Mouse (Mus musculus): Measurements from ENCODE around the gene Hyou1. TPM values are rescaled to one million over a fixed set of nuclear protein-coding genes. Genes with fewer than 3 reads are reported as not detected.

Gene Hyou1
- polyA plus RNA-seq (2021; fragmentation: Nextera tagmentation) = 15.2 and 19.6 TPM in 2 replicates
- long read RNA-seq, experiment 1, full-length matches to known transcripts = 43 of 74 reads
- long read RNA-seq, experiment 1, partial matches to known transcripts = 22 of 74 reads
- long read RNA-seq, experiment 1, other reads (novel, unspliced or antisense) = 9 of 74 reads
- long read RNA-seq, experiment 2, full-length matches to known transcripts = 2 of 10 reads
- long read RNA-seq, experiment 2, partial matches to known transcripts = 6 of 10 reads
- long read RNA-seq, experiment 2, other reads (novel, unspliced or antisense) = 2 of 10 reads

DNA sequence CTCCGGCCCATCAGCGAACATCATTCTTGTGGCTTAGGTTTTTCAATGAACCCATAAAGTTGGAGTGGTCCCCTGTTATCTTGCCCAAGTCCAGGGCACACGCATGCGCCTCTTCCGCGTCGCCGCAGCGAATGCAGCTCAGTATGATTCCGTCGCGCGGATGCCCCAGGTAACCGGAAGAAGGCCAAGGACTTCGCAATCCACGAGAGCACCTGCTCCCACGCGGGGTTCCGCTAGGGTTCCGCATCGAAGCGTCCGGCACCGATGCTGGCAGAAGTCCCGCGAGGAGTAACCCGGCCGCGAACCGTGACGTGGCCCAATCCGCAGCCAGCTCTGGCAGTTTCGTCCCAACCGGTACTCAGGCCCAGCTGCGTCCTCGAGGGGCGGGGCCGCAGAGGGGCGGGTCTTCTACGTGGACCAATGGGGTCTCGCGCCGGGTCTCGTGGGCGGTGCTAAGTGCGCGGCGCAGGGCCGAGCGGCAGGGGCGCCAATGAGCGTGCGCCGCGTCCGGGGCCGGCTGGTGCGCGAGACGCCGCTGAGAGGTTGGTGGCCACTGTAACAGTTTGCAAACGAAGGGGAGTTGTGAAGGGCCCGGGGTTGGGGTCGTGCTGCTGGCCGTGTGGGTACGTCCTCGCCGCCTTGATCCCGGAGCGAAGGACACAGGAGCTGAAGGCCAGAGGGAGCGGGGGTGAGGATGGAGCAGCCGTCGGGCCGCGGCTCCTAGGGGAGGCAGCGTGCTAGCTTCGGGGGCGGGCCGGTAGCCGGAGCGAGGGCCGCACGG is at the start of gene Hyou1:
Gene Hyou1 (plus strand): TSS at position 437 of the 781 bp plus-strand sequence.

DNA sequence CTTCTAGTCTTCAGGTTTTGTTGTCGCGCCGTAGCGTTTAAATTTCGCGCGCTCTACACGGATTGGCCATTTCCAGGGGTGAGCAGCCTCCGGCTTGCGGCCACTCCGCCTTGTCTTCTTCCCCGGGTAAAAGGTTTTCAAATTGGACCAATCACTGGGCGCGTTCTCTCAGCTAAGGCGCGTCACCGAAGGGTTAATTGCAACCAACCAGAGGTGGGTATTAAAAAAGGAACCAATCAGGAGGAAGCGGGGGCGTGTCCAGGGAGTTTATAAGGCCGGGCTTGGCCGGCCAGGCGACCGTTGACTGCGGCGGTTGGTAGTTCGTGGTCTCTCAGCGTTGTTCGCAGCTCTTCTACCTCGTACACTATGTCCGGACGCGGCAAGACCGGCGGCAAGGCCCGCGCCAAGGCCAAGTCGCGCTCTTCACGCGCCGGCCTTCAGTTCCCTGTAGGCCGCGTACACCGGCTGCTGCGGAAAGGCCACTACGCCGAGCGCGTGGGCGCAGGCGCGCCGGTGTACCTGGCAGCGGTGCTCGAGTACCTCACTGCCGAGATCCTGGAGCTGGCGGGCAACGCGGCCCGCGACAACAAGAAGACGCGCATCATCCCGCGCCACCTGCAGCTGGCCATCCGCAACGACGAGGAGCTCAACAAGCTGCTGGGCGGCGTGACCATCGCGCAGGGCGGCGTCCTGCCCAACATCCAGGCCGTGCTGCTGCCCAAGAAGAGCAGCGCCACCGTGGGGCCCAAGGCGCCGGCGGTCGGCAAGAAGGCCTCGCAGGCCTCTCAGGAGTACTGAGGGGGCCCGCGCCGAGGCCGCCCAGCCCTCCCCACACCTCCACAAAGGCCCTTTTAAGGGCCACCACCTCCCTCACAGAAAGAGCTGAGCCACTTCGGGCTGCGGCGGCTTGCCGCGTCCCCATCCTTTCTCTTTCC is 44.6 kb upstream of the Hyou1 start, which contains the start of gene H2afx:
Gene H2afx (plus strand): TSS at position 299 of the 935 bp plus-strand sequence.

DNA sequence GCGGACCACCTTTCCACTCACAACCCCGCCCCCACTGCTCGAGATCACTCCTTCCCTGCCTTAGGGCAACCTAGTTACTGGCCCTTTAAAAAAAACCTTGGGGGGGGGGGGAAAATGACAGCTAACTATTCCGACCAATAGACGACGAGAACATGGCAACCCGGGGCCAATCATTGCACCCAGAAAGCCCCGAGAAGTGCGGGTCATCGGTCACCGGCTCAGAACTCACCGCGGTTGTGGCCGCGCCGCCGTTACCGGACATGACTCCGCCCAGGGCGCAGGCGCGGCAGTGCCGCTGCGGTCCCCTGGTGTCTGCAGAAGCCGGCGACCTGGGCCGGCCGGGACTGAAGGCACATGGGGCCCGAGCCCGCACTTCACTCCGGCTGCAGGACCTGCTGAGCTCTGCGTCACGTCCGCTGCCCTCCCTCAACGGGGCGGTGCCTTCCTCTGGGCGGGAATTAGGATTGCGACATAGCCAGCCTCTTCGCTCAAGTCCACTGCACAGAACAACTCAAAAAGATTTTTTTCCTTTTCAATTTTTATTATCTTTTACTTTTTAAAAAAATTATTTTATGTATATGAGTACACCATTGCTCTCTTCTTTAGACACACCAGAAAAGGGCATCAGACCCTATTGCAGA is 35.4 kb upstream of the Hyou1 start, which contains the start of gene Hmbs:
Gene Hmbs (minus strand): TSS at position 448 of the 641 bp plus-strand sequence.

DNA sequence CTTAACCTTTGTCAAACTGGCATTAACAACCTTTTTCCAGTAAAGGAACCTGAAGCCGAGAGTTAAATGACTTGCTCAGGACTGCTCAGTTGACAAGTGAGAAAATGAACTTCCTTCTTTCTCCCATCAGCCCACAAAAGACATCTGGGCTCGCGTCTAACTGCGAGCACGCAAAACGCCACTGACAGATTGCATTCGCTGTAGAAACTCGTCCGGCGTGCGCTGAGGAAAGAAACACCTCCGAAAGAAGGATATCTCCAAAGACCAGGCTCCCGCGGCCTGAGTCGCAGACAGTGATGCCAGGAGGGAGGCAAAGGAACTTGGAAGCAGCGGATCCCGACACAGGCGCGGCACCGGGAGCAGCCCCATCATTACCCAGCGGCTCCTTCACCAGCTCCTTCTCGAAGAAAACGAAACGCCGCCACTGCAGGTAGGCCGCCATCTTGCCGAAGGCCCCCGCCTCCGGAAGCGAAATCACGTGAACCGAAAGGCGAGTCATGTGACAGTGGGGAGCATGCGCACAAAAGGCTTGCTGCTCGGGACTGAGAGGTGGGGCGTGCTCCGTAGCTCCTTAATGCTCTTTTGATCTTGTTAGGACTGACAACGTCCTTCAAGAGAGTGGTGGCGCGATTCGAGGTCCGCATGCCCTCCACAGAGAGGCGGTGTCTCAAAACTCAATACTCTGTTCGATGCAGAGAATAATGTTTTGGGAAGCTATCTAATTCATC is 17.9 kb upstream of the Hyou1 start, which contains the start of gene Vps11:
Gene Vps11 (minus strand): TSS at position 481 of the 728 bp plus-strand sequence.

DNA sequence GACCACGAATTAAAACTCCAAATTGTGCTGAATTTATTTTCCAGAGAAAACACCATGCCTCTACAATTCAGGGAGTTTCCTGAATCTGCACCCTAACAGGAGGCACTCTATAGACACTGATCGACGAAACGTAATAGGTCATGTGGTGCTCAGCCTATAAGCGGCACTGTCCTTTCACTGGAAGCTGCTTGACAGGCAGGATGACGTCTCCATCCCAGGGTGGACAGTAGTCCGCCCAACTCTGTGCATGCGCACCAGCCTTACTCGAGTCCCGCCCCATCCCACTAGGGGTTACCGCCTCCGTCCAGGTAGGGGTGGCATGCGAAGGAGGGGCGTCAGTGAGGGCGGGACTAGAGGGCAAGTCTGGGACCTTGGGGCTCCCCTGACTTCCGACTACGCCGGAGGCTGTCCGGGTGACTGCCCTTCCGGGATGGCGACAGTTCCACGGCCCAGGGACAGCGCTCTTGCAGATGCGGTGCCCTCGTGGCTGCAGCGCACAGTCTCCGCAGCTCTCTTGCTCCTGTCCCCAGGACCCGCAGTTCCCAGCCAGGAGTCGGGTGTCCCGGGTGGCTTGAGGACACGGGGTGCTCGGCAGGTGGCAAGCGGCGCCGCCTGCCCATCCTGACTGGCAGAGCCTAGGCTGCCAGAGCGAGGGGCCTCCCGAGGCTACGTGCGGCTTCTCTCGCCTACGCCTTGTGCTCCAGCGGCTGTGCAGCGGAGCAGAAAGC is 17.6 kb downstream of the Hyou1 start, which contains the start of gene Slc37a4:
Gene Slc37a4 (plus strand): TSS at position 169 of the 728 bp plus-strand sequence.

DNA sequence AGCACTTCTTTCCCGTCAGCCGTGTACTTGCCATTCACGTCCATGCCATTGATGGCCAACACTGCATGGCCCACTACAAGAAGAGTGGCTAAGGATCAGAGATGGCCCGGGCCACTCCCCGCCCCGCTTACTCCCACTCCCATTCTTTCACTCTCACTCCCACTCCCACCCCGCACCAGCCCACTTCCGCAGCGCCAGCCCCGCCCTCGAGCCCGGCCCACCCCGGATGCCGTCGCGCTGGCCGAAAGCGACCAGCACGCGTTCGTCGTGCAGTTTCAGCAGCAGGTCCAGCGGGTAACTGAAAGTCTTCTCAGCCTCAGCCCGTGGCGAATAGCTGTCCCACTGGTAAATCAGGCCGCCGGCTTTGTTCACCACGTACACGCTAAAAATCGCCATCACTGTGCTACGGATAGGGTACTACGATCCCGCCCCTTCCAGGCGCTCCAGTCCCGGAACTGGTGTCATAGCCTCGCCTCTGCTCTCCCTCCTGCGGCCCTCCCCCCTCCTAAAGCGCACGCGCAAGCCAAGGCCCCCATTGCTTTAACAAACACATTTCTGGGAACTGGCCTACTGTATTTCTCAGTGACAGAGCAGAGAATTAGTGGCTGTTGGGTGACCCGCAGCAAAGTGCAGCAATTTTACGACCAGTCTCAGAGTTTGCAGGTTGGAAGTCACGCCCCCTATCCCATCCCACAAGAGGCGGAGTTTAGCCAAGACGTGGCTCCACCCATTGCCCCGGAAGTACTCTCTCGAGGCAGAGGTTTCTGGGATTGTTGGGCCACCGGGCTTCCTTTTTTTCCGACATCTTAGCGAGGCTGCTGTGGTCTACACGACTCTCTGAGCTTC is 27.8 kb downstream of the Hyou1 start, which contains the start of the genes Rps25 and Trappc4:
Gene Rps25 (plus strand): TSS at position 234 of the 846 bp plus-strand sequence.
Gene Trappc4 (minus strand): TSS at position 695 of the 846 bp plus-strand sequence.

DNA sequence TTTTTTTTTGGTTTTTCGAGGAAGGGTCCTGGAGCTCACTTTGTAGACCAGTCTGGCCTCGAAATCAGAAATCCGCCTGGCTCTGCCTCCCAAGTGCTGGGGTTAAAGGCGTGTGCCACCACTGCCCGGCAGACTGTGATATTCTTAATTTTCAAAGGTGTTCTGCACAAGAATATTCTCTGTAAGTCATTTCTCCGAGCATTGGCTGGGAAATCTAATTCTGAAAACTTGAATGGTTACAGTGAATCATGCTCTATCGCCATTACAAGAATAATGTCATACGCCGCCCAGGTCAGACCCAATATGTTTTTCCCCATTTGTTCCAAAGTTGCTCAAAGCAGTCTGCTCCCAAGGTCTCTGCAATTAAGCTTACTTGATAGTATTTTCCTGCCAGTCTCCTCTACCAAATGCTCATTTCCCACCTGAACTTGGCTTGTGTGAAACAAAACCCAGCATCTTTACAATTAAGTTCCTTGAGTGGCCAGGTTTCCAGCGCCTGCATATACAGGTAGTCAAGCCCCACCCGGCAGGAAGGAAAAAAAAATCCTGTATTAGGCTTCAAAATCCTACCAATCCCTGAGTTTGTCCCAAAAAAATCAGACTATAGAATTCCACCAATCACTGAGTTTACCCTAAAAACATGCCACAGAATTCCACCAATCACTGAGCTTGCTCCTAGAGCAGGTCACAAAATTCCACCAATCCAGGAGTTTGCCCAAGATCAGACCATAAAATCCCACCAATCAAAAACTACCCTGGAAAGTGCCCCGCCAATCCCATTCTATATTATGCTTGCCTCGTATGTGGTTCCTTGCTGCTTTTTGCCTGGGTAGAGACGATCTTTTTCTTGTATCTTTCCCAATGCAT is 39.5 kb downstream of the Hyou1 start, which contains the start of gene Ccdc84:
Gene Ccdc84 (minus strand): TSS at position 51 of the 867 bp plus-strand sequence.

DNA sequence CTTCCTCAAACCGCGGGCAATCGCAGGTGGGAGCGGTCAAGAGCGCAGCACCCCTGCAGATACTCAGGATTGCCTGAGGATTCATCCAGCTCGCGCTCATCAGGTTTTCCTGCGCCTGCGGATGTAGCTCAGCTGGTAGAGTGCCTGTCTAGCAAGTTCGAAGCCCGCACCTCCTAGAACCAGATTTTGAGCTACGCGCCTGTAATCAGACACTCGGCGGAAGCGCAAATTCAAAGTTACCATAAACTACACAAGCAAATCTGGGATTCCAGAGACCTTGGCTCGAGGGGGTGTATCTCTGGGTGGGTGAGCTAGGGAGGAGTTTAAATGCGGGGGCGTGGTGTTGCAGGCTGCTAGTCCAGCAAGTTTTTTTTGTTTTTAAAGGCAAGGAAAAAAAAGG is 61.7 kb downstream of the Hyou1 start, which contains the start of gene Foxr1:
Gene Foxr1 (minus strand): TSS at position 176 of the 400 bp plus-strand sequence.

Other genes starting within 250 kb of the Hyou1 start
- gene Mcam, start 245.0 kb upstream of the Hyou1 start, polyA plus RNA-seq (2021; fragmentation: Nextera tagmentation) = 3.0 and 4.2 TPM in 2 replicates
- 8.2 and 8.3 TPM in 2 replicates for gene Cbl, start 145.4 kb upstream of the Hyou1 start, polyA plus RNA-seq (2021; fragmentation: Nextera tagmentation)
- 5.5 and 6.3 TPM in 2 replicates for gene Ccdc153, start 138.8 kb upstream of the Hyou1 start, polyA plus RNA-seq (2021; fragmentation: Nextera tagmentation)
- 0.29 and 0.55 TPM in 2 replicates for gene Pdzd3, start 128.0 kb upstream of the Hyou1 start, polyA plus RNA-seq (2021; fragmentation: Nextera tagmentation)
- 3.7 and 6.2 TPM in 2 replicates for gene Nlrx1, start 110.9 kb upstream of the Hyou1 start, polyA plus RNA-seq (2021; fragmentation: Nextera tagmentation)
- gene Abcg4, start 90.9 kb upstream of the Hyou1 start, polyA plus RNA-seq (2021; fragmentation: Nextera tagmentation) = 16.5 and 27.8 TPM in 2 replicates
- 3.3 and 4.6 TPM in 2 replicates for gene Hinfp, start 73.8 kb upstream of the Hyou1 start, polyA plus RNA-seq (2021; fragmentation: Nextera tagmentation)
- gene C2cd2l, start 59.2 kb upstream of the Hyou1 start, polyA plus RNA-seq (2021; fragmentation: Nextera tagmentation) = 18.2 and 67.4 TPM in 2 replicates
- 8.7 and 14.8 TPM in 2 replicates for gene Dpagt1, start 53.5 kb upstream of the Hyou1 start, polyA plus RNA-seq (2021; fragmentation: Nextera tagmentation)
- gene H2afx, start 44.8 kb upstream of the Hyou1 start, polyA plus RNA-seq (2021; fragmentation: Nextera tagmentation) = 41.4 and 74.1 TPM in 2 replicates
- 26.9 and 35.2 TPM in 2 replicates for gene Hmbs, start 35.3 kb upstream of the Hyou1 start, polyA plus RNA-seq (2021; fragmentation: Nextera tagmentation)
- 40.5 and 45.1 TPM in 2 replicates for gene Vps11, start 17.8 kb upstream of the Hyou1 start, polyA plus RNA-seq (2021; fragmentation: Nextera tagmentation)
- 21.9 and 23.6 TPM in 2 replicates for gene Slc37a4, start 17.4 kb downstream of the Hyou1 start, polyA plus RNA-seq (2021; fragmentation: Nextera tagmentation)
- gene Rps25, start 27.6 kb downstream of the Hyou1 start, polyA plus RNA-seq (2021; fragmentation: Nextera tagmentation) = 1,852 and 1,982 TPM in 2 replicates
- 159 and 195 TPM in 2 replicates for gene Trappc4, start 28.1 kb downstream of the Hyou1 start, polyA plus RNA-seq (2021; fragmentation: Nextera tagmentation)
- 5.6 and 7.5 TPM in 2 replicates for gene Ccdc84, start 39.1 kb downstream of the Hyou1 start, polyA plus RNA-seq (2021; fragmentation: Nextera tagmentation)
- gene Foxr1, start 61.6 kb downstream of the Hyou1 start, polyA plus RNA-seq (2021; fragmentation: Nextera tagmentation) = not detected in 2 replicates
- gene Upk2, start 75.5 kb downstream of the Hyou1 start, polyA plus RNA-seq (2021; fragmentation: Nextera tagmentation) = not detected in 2 replicates
- 3.7 and 5.7 TPM in 2 replicates for gene Bcl9l, start 103.3 kb downstream of the Hyou1 start, polyA plus RNA-seq (2021; fragmentation: Nextera tagmentation)
- not detected in 2 replicates for gene Cxcr5, start 182.4 kb downstream of the Hyou1 start, polyA plus RNA-seq (2021; fragmentation: Nextera tagmentation)
- gene Ddx6, start 225.4 kb downstream of the Hyou1 start, polyA plus RNA-seq (2021; fragmentation: Nextera tagmentation) = 15.6 and 18.4 TPM in 2 replicates

Measured in left cerebral cortex, adult 6 months (tissue).